Mouse (Mus musculus): ENCODE measurements around the gene Spen.

DNA sequence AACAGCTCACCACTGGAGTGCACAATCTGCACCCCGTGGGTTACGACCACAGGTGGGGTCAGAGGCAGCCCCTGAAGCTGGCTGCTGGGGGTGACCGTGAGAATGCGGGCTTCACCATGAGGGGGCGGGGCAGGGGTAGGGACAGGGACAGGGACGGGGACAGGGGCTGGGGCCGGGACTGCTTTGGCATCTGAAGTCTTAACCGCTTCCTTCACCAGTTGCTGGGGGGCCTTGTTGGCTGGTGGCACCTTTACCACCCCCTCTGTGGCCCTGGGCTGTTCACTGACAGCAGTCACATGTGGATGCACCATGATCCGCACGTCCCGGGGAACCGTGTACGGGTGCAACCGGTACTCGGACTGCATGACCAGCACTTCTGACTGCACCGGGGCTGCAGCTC, 66.9 kb downstream of the Spen start:
- TF ChIP-seq POLR2A (IDR thresholded peaks at IDR 0.05; ENCODE audit: extremely low read depth, insufficient read depth, low read length) (no peak), CTCF (IDR thresholded peaks at IDR 0.05; ENCODE audit: extremely low read depth, insufficient read depth, low read length) (no peak)
